Mouse (Mus musculus): ENCODE measurements around the gene Art2b. TPM values are rescaled to one million over a fixed set of nuclear protein-coding genes. Genes with fewer than 3 reads are reported as not detected.

Gene Art2b
- total RNA-seq, 2 experiments from 2014 or later: not detected

Other genes starting within 250 kb of the Art2b start
- 10 to 100 TPM; 13.9 to 17.9 TPM for gene Arap1, start 237.5 kb downstream of the Art2b start, total RNA-seq (2021)
- not detected for gene Gm45837, start 174.7 kb downstream of the Art2b start, total RNA-seq (2021)
- 100 to 1,000 TPM; 349 to 363 TPM for gene Pde2a, start 163.9 kb downstream of the Art2b start, total RNA-seq (2021)
- 10 to 100 TPM; 47.6 to 50.4 TPM for gene Clpb, start 78.0 kb upstream of the Art2b start, total RNA-seq (2021)
- gene Phox2a, start 232.7 kb upstream of the Art2b start, total RNA-seq (2021): not detected